Mouse (Mus musculus): ENCODE results near the gene Zfp536.

DNA sequence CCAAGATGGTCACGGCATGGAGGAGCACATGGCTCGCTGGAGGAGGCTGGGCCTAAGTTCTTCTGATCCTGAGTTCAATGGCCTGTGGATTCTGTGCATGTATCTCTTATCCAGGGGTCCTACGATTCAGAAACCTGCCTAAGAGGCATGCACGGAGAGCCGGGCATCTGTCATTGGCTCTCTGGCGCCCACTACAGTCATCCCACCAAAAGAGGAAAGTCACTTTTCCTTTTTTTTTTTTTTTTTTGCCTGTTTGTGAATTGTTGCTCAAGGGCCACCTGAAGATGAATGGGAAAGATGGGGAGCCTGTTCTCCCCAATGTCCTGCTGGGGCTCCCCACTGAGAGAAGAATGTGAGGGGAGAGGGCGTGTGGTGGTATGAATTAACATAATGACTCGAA is 301.7 kb downstream of the Zfp536 start:
- TF ChIP-seq POLR2A (IDR thresholded peaks at IDR 0.05; ENCODE audit: low read depth, low read length) (no peak), CTCF (IDR thresholded peaks at IDR 0.05; ENCODE audit: extremely low read depth, insufficient read length, insufficient replicate concordance, low read depth, low read length) (no peak)
